Mouse (Mus musculus): ENCODE measurements at regions not wholly inside any gene's neighbourhood (a gene's known extent, or its start where the extent isn't known, plus 50 kb on each side); places are given as distances from the start of the nearest gene placed in this dataset.
A peak's percentile ranks its signal among the peaks of the same experiment; 100 is the strongest.

DNA sequence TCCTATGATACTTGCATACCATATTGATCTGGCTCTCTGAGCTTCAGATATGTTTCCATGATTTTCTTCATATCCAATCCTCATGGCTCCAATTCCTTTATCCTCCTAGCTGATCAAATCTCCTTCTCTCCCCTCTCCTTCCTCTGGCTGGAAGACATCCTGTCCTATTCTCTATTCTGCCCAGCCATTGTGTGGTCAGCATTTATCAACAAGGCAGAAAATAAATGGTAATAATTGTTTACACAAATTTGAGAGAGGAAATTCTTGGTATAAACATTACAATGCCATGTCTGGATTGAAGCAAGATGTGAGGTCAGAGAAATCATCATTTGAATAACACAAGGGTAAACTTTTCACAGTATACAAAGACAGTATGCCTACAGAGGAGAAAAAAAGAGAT lies 158.2 kb downstream of the Naf1 start:
- no peak for DNase-seq

DNA sequence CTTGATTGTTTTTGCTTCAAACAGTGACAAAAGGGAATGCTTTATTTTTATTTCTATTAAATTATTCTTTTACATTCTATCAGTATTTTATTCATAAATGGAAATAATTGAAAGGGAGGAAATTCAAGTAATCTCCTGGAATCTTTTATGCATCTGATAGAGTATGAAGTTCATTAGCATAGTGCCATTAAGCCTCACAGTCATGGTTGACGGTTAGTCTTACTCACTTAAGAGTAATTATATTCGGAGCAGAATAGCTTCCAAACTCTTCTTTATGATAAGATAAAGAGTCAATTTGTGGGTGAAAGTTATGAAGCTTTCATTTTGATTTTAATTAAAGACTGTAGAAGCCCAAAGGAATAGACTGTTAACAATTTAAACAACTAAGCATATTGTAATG lies 172.8 kb downstream of the Naf1 start:
- no peak for DNase-seq

DNA sequence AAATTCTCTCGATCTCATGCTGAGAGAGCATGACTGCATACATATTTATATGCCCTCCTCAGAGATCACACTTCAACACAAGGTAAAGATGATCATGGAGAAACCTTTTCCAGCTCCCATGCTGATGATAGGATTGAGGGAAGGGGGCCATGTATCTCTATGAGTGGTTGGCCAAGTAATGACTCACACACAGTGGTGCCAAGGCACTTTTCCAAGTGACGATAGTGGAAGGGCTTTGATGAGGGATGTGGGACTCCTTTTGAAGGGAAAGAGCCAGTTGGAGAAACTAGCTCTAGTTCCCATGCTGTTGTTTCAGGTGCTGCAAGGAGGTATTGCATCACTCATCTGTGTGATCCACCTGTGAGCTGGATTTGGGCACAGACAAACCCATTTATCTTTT lies 201.5 kb downstream of the Naf1 start:
- DNase-seq = peak; percentile 10

DNA sequence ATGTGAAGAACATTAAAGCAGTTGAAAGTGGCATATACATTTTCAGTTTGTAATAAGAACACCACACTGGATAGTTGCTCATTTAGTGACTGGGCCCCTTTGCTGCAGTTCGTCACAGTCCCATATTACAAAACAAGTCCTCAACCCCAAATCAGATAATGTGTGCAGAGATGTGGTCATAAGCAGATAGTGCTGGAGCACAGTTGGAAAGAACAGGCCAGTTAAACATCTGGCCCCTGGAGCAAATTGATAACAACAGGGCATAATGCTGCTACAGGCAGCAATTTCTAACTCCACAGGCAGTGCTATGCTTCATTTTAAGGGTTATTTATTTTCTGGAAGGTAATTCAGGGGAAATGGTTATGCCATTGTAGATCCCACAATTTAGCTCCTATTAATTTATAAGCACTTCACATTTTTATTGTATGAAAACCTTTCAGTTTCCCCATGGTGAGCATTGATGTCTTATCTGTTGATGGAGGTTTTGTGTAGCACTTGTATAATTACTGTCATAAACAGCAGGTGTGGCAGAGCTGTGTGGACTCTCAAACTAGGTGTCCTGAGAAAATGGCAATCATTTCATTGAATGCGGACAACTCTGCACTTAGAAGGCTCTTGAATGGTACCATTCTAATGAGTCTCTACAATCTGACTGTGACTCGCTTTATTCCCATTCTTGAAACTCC lies 208.2 kb downstream of the Naf1 start:
- no peak for DNase-seq

DNA sequence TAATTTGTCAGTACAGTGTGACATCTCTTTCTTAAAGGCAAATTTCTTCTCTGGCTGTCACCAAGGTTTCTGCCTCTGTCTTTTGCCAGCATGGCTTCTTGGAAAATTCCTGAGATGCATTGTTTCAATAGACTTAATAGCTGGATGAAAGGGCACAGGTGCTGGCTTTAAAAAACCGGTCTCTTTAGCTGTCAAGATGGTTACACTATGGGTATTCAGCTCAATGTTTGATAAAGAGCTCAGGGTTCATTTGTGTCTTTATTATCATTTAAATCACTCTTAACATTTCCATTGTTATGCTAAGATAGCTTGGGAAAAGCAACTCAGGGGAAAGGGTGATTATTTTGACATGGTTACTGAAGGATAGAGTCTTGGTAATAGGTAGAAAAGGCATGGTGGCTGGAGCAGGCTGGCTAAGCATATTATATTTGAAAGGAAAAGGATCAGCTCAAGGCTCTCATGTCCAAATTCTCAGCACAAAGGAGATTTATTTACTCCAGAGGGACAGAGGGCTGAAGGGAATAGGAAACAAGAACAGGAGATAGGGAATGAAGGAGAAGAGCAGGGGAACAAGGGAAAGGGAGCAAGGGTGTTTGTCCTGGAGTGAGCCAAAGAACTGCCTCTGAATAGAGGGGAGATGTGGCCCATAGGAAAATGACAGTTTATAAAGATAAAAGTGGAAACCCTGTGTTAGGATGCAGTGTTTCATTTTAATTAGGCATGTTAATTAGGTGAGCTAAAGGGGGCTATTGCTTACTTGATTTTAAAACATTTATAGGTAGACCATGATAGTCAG lies 226.4 kb downstream of the Naf1 start:
- DNase-seq = no peak

All from right cerebral cortex, postnatal 25 days (tissue).